Mouse (Mus musculus): ENCODE results near the gene Eef2k. TPM values are rescaled to one million over a fixed set of nuclear protein-coding genes. Genes with fewer than 3 reads are reported as not detected.
"Not testable (repeated sequence)": the region's sequence is repeated elsewhere in the genome, so short reads cannot be mapped to it uniquely, and the experiment has no call there.

Eef2k gene
- polyA plus RNA-seq, 1 experiment, result 15.1 TPM

- H3K4me3 ChIP-seq (ENCODE audit: insufficient read depth, low read length), result no peak overlapping the region
- TF ChIP-seq POLR2A (IDR thresholded peaks at IDR 0.05; ENCODE audit: borderline replicate concordance, low read depth, low read length) (no peak), CTCF (IDR thresholded peaks at IDR 0.05; ENCODE audit: low read depth, low read length) (no peak)
- H3K4me1 ChIP-seq (ENCODE audit: control insufficient read depth, insufficient read depth, low read length), result peaks cover 11% of the 10 kb centered on the region
- H3K27ac ChIP-seq (ENCODE audit: insufficient read depth, low read depth, low read length), result no peak overlapping the region
These were observed 55.2 kb downstream of the Eef2k start for GRCm38 (mm10) chr7:120897711-120898335.

GRCm38 (mm10) chr7:120900191-120900590, 57.6 kb downstream of the Eef2k start:
- H3K27ac ChIP-seq (ENCODE audit: insufficient read depth, low read depth, low read length), result no peak overlapping the region
- no peak for TF ChIP-seq POLR2A (IDR thresholded peaks at IDR 0.05; ENCODE audit: borderline replicate concordance, low read depth, low read length)
- no peak for TF ChIP-seq CTCF (IDR thresholded peaks at IDR 0.05; ENCODE audit: low read depth, low read length)
- peaks cover 11% of the 10 kb centered on the region for H3K4me1 ChIP-seq (ENCODE audit: control insufficient read depth, insufficient read depth, low read length)
- H3K4me3 ChIP-seq (ENCODE audit: insufficient read depth, low read length), result no peak overlapping the region

GRCm38 (mm10) chr7:120901701-120902100, 59.1 kb downstream of the Eef2k start:
- H3K4me1 ChIP-seq (ENCODE audit: control insufficient read depth, insufficient read depth, low read length), result peaks cover 11% of the 10 kb centered on the region
- H3K4me3 ChIP-seq (ENCODE audit: insufficient read depth, low read length), result 0 out of 2 replicates have a peak overlapping the region, but pooled peaks have one; percentile 10
- peak overlapping the region; percentile 36 for H3K27ac ChIP-seq (ENCODE audit: insufficient read depth, low read depth, low read length)
- TF ChIP-seq POLR2A (IDR thresholded peaks at IDR 0.05; ENCODE audit: borderline replicate concordance, low read depth, low read length) (no peak), CTCF (IDR thresholded peaks at IDR 0.05; ENCODE audit: low read depth, low read length) (no peak)

GRCm38 (mm10) chr7:120902931-120903330, 60.3 kb downstream of the Eef2k start:
- peaks cover 11% of the 10 kb centered on the region for H3K4me1 ChIP-seq (ENCODE audit: control insufficient read depth, insufficient read depth, low read length)
- no peak for TF ChIP-seq CTCF (IDR thresholded peaks at IDR 0.05; ENCODE audit: low read depth, low read length)
- no peak for TF ChIP-seq POLR2A (IDR thresholded peaks at IDR 0.05; ENCODE audit: borderline replicate concordance, low read depth, low read length)
- no peak overlapping the region for H3K4me3 ChIP-seq (ENCODE audit: insufficient read depth, low read length)
- H3K27ac ChIP-seq (ENCODE audit: insufficient read depth, low read depth, low read length), result no peak overlapping the region

GRCm38 (mm10) chr7:120910172-120910571, 67.5 kb downstream of the Eef2k start:
- H3K4me1 ChIP-seq (ENCODE audit: control insufficient read depth, insufficient read depth, low read length); H3K27ac ChIP-seq (ENCODE audit: insufficient read depth, low read depth, low read length); H3K4me3 ChIP-seq (ENCODE audit: insufficient read depth, low read length): not testable (repeated sequence)

- H3K27ac ChIP-seq (ENCODE audit: insufficient read depth, low read depth, low read length); H3K4me1 ChIP-seq (ENCODE audit: control insufficient read depth, insufficient read depth, low read length); H3K4me3 ChIP-seq (ENCODE audit: insufficient read depth, low read length): not testable (repeated sequence)
These were observed 68.6 kb downstream of the Eef2k start for GRCm38 (mm10) chr7:120911268-120911667.

GRCm38 (mm10) chr7:120913332-120913731, 70.7 kb downstream of the Eef2k start:
- no peaks in the 10 kb centered on the region for H3K4me1 ChIP-seq (ENCODE audit: control insufficient read depth, insufficient read depth, low read length)
- no peak overlapping the region for H3K4me3 ChIP-seq (ENCODE audit: insufficient read depth, low read length)
- TF ChIP-seq CTCF (IDR thresholded peaks at IDR 0.05; ENCODE audit: low read depth, low read length) (no peak), POLR2A (IDR thresholded peaks at IDR 0.05; ENCODE audit: borderline replicate concordance, low read depth, low read length) (no peak)
- no peak overlapping the region for H3K27ac ChIP-seq (ENCODE audit: insufficient read depth, low read depth, low read length)

GRCm38 (mm10) chr7:120916262-120916875, 73.7 kb downstream of the Eef2k start:
- H3K4me3 ChIP-seq (ENCODE audit: insufficient read depth, low read length), result no peak overlapping the region
- TF ChIP-seq CTCF (IDR thresholded peaks at IDR 0.05; ENCODE audit: low read depth, low read length), result no peak
- no peak for TF ChIP-seq POLR2A (IDR thresholded peaks at IDR 0.05; ENCODE audit: borderline replicate concordance, low read depth, low read length)
- no peak overlapping the region for H3K27ac ChIP-seq (ENCODE audit: insufficient read depth, low read depth, low read length)
- peaks cover 9% of the 10 kb centered on the region; the same call in 1 of the 2 replicates for H3K4me1 ChIP-seq (ENCODE audit: control insufficient read depth, insufficient read depth, low read length)

- H3K4me3 ChIP-seq (ENCODE audit: insufficient read depth, low read length), result peak overlapping the region; percentile 56
- TF ChIP-seq CTCF (IDR thresholded peaks at IDR 0.05; ENCODE audit: low read depth, low read length) (no peak), POLR2A (IDR thresholded peaks at IDR 0.05; ENCODE audit: borderline replicate concordance, low read depth, low read length) (no peak)
- H3K4me1 ChIP-seq (ENCODE audit: control insufficient read depth, insufficient read depth, low read length), result peaks cover 9% of the 10 kb centered on the region; the same call in 1 of the 2 replicates
- H3K27ac ChIP-seq (ENCODE audit: insufficient read depth, low read depth, low read length), result no peak overlapping the region
These were observed 74.6 kb downstream of the Eef2k start for GRCm38 (mm10) chr7:120917279-120917591.

GRCm38 (mm10) chr7:120917592-120918461, 75.2 kb downstream of the Eef2k start, which contains the start of gene Polr3e:
TSS of gene Polr3e (plus strand) at chr7:120917744.
- TF ChIP-seq POLR2A (IDR thresholded peaks at IDR 0.05; ENCODE audit: borderline replicate concordance, low read depth, low read length) (no peak), CTCF (IDR thresholded peaks at IDR 0.05; ENCODE audit: low read depth, low read length) (peak; percentile 48)
- Histone ChIP-seq H3K27ac (ENCODE audit: insufficient read depth, low read depth, low read length) (peak within 1 kb of the TSS; percentile 79), H3K4me3 (ENCODE audit: insufficient read depth, low read length) (peak within 1 kb of the TSS; percentile 99), H3K4me1 (ENCODE audit: control insufficient read depth, insufficient read depth, low read length) (peaks cover 9% of the 10 kb centered on the region; the same call in 1 of the 2 replicates)
